Mouse (Mus musculus): ENCODE measurements around the gene Rere.

DNA sequence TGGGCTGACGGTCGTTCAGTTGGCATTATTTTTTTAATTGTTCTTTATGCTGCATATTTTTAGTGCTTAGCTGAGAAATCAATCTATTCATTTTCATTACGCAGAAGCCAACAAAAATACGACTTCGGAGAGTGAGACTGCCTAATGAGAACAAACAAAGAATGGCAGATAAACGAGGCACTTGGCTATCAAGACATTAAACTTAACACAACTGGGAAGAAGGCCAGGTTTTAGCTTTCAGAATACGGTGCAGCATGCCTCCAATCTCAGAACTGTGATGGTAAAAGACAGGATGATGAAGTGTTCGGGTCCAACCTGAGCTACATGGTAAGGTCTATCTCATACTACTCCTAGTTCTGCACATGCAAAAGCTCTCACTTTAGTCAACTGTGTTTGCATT lies 19.1 kb upstream of the Rere start:
- TF ChIP-seq CTCF (IDR thresholded peaks at IDR 0.05; ENCODE audit: control insufficient read depth, insufficient read depth, insufficient replicate concordance, low read depth, low read length) (no peak), POLR2A (IDR thresholded peaks at IDR 0.05; ENCODE audit: control insufficient read depth, low read depth, low read length) (no peak)
